Mouse (Mus musculus) midbrain, embryonic 14.5 days (tissue): ENCODE measurements at regions not wholly inside any gene's neighbourhood (a gene's known extent, or its start where the extent isn't known, plus 50 kb on each side); places are given as distances from the start of the nearest gene placed in this dataset.

Experiments
- ATAC-seq: fragments of 200-750 bp; cut with Nextera tagmentation; 2 replicates; pipeline ENCODE4 v1.8.0; 2017; ENCODE audit warnings: moderate number of reproducible peaks, moderate library complexity; ENCODE audit not compliant: low FRiP score, low TSS enrichment
- DNase-seq: peaks from one replicate; pipeline ENCODE4 v3.0.0-alpha.2; 2015
- H3K27ac ChIP-seq: fragments of 300-500 bp; sonication (generic); replicated peaks from 2 replicates; pipeline ENCODE4 v1.5.1; 2014; ENCODE audit warnings: mild to moderate bottlenecking, low read depth, low read length, moderate library complexity
- H3K27me3 ChIP-seq: fragments of 300-500 bp; sonication (generic); 2 replicates; pipeline ENCODE4 v1.6.1; 2014; ENCODE audit warnings: low read length, control low read depth, mixed read lengths; ENCODE audit not compliant: control insufficient read depth, insufficient read depth
- H3K36me3 ChIP-seq: fragments of 300-500 bp; sonication (generic); 2 replicates; pipeline ENCODE4 v1.6.1; 2014; ENCODE audit warnings: low read length, control low read depth; ENCODE audit not compliant: control insufficient read depth, insufficient read depth
- H3K4me1 ChIP-seq: fragments of 300-500 bp; sonication (generic); 2 replicates; pipeline ENCODE4 v1.6.1; 2014; ENCODE audit warnings: mild to moderate bottlenecking, antibody characterized with exemption, low read length, control low read depth; ENCODE audit not compliant: control insufficient read depth, insufficient read depth
- H3K4me2 ChIP-seq: fragments of 300-500 bp; sonication (generic); 2 replicates; pipeline ENCODE4 v1.6.1; 2014; ENCODE audit warnings: mild to moderate bottlenecking, low read length, moderate library complexity
- H3K4me3 ChIP-seq: fragments of 300-500 bp; sonication (generic); replicated peaks from 2 replicates; pipeline ENCODE4 v1.5.1; 2014; ENCODE audit warnings: low read depth, low read length
- H3K9ac ChIP-seq: fragments of 300-500 bp; sonication (generic); replicated peaks from 2 replicates; pipeline ENCODE4 v1.6.1; 2014; ENCODE audit warnings: mild to moderate bottlenecking, low read length, moderate library complexity
- H3K9me3 ChIP-seq: fragments of 300-500 bp; sonication (generic); 2 replicates; pipeline ENCODE4 v1.6.1; 2016; ENCODE audit warnings: low read length, control low read depth, mixed read lengths; ENCODE audit not compliant: control insufficient read depth
- WGBS: fragments of 180-500 bp; shearing (Covaris S2); extraction: QIAGEN DNeasy Blood & Tissue Kit; methylation state at CpG from one replicate; pipeline ENCODE4 v1.1.7; 2014; 5-methylcytosine and 5-hydroxymethylcytosine counted together

DNA sequence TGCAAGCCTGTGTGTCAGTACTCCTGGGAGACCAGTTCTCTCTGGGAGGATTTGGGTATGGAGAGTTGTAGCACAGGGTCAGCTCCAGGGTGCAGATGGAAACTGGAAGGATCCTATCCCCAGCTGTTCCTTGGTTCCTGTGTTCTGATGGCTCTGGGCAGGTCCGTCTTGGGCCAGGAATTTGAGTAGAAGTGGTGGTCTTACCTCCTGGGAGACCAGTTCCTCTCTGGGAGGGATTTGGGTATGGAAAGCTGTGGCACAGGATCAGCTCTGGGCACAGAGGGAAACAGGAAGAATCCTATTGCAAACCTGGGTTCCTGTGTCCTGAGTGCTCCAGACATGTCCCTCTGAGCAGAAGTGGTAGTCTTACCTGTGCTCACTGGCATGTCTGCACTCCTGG is 314.5 kb downstream of the Wdr11 start:
- WGBS = 88% methylated on average over 1 of the region's 1 CpGs
- no peak overlapping the region for H3K4me3 ChIP-seq
- no peak for ATAC-seq
- H3K27ac ChIP-seq = no peak overlapping the region
- no peaks in the 10 kb centered on the region for H3K9me3 ChIP-seq
- DNase-seq = no peak
- H3K9ac ChIP-seq = no peak overlapping the region
- H3K4me2 ChIP-seq = no peak overlapping the region
- H3K4me1 ChIP-seq = no peaks in the 10 kb centered on the region
- no peaks in the 10 kb centered on the region for H3K36me3 ChIP-seq
- no peaks in the 10 kb centered on the region for H3K27me3 ChIP-seq

DNA sequence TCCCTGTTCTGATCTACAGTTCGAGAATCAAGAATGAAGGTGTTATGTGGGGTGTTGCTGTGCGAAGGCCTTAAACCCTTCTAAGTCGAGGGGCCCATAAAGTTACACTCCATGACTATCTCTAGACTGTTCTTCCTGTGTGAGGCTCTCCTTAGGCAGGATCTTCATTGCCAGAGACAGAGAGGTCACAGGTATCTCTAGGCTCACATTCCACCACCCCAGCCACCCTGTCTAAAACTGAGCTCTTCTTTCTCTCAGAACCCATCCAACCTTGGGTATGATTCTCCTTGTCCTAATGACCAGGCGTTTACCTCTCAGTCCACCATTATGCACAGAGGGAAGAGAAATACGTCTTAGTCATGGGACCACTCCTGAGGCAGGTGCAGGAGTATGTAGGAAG is 317.2 kb downstream of the Wdr11 start:
- no peak for ATAC-seq
- Histone ChIP-seq H3K27ac (no peak overlapping the region), H3K9me3 (no peaks in the 10 kb centered on the region), H3K4me2 (no peak overlapping the region), H3K4me1 (no peaks in the 10 kb centered on the region), H3K36me3 (no peaks in the 10 kb centered on the region), H3K27me3 (no peaks in the 10 kb centered on the region), H3K9ac (no peak overlapping the region), H3K4me3 (no peak overlapping the region)
- WGBS = 89% methylated on average over 5 of the region's 5 CpGs
- DNase-seq = no peak

- 90% methylated on average over 1 of the region's 1 CpGs for whole genome bisulfite sequencing
- ATAC-seq = no peak
- no peak overlapping the region for H3K4me2 ChIP-seq
- H3K9me3 ChIP-seq = no peaks in the 10 kb centered on the region
- no peak for DNase-seq
- H3K4me3 ChIP-seq = no peak overlapping the region
- H3K36me3 ChIP-seq = no peaks in the 10 kb centered on the region
- no peaks in the 10 kb centered on the region for H3K4me1 ChIP-seq
- H3K9ac ChIP-seq = no peak overlapping the region
- no peaks in the 10 kb centered on the region for H3K27me3 ChIP-seq
- no peak overlapping the region for H3K27ac ChIP-seq
Observed at GRCm38 (mm10) chr7:129909730-129910129, 318.1 kb downstream of the Wdr11 start.

GRCm38 (mm10) chr7:129910826-129911225 is 319.2 kb downstream of the Wdr11 start:
- 91% methylated on average over 3 of the region's 3 CpGs for whole genome bisulfite sequencing
- no peak for ATAC-seq
- no peaks in the 10 kb centered on the region for H3K4me1 ChIP-seq

GRCm38 (mm10) chr7:129914871-129915270 is 323.2 kb downstream of the Wdr11 start:
- H3K27me3 ChIP-seq = no peaks in the 10 kb centered on the region

More at GRCm38 (mm10) chr7:129910826-129911225, 319.2 kb downstream of the Wdr11 start:
- DNase-seq = no peak
- no peaks in the 10 kb centered on the region for H3K27me3 ChIP-seq
- H3K9ac ChIP-seq = no peak overlapping the region
- no peak overlapping the region for H3K4me2 ChIP-seq
- no peak overlapping the region for H3K4me3 ChIP-seq
- H3K36me3 ChIP-seq = no peaks in the 10 kb centered on the region
- H3K27ac ChIP-seq = no peak overlapping the region
- no peaks in the 10 kb centered on the region for H3K9me3 ChIP-seq

DNA sequence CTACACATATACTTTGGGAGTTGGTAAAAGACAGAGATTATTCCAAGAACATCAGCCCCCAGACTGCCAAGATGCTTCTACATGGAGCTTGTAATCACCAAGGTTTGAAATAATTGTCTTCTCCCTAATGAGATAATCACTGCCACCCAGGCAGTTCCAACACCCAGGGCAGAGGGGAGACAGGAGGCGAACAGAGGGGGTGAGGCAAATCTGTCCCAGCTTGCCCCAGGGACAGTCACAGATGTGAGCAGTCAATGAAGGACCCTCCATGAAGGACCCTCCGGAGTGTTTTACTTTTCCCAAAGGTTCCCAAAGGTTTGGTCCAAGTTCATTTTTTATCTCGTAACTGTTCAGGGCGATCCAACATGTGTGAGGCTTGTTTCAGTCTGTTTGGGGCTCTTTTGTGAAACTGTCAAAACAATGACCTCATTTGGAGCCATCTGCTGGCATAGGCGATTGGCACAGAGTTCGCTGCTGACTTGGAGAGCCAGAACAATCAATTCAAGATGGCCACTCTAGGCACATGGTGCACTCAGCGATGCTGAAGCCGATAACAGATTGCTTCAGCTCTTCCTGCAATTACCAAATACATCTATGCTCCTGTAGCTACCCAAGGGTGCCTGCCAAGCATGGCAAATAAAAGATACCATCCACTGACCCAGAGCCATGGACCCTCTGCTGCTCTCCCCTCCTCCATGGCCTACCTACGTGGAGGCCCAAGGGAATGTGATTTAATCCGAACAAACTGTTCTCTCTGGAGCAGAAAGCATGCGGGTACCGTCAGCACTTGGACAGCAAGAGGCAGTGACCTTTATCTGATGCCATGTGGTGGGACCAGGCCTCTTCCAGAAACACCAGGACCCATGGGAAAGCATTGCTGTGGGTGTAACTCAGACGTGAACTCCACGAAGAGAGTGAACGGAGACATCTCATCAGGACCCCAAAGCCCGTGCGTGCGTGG is 326.9 kb downstream of the Wdr11 start:
- Histone ChIP-seq H3K4me3 (no peak overlapping the region), H3K27me3 (no peaks in the 10 kb centered on the region), H3K9ac (no peak overlapping the region), H3K9me3 (no peaks in the 10 kb centered on the region), H3K4me1 (0 out of 2 replicates have a peak, but pooled peaks cover 10% of the 10 kb centered on the region), H3K4me2 (no peak overlapping the region), H3K27ac (no peak overlapping the region), H3K36me3 (no peaks in the 10 kb centered on the region)
- WGBS = 84% methylated on average over 18 of the region's 18 CpGs
- ATAC-seq (no peak), DNase-seq (peak; percentile 20)

More at GRCm38 (mm10) chr7:129914871-129915270, 323.2 kb downstream of the Wdr11 start:
- Histone ChIP-seq H3K9ac (no peak overlapping the region), H3K4me1 (no peaks in the 10 kb centered on the region), H3K27ac (no peak overlapping the region), H3K36me3 (no peaks in the 10 kb centered on the region), H3K4me2 (no peak overlapping the region), H3K9me3 (no peaks in the 10 kb centered on the region), H3K4me3 (no peak overlapping the region)
- no peak for ATAC-seq
- 92% methylated on average over 6 of the region's 6 CpGs for WGBS
- no peak for DNase-seq

DNA sequence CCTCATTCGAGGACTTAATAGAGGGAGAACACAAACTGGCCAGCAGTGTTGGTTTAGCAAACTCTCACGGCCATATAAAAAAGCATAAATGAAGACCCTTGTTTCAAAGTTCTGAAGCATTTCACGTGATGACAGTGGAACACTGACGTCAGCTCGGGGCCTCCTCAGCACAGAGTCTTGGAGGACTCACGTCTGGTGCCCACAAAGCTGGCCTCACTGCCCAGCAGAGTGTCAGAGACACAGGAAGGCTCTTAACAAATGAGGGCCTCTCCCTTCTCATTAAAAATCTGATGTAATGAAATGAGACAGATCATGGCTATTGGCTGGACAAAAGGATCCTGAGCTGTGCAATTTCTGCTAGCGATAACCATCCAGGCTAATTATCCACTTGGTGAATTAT is 330.6 kb downstream of the Wdr11 start:
- Histone ChIP-seq H3K9me3 (no peaks in the 10 kb centered on the region), H3K27me3 (no peaks in the 10 kb centered on the region), H3K4me2 (no peak overlapping the region), H3K4me1 (0 out of 2 replicates have a peak, but pooled peaks cover 10% of the 10 kb centered on the region), H3K36me3 (no peaks in the 10 kb centered on the region), H3K27ac (no peak overlapping the region), H3K9ac (no peak overlapping the region), H3K4me3 (no peak overlapping the region)
- WGBS = 41% methylated on average over 7 of the region's 7 CpGs
- ATAC-seq (no peak), DNase-seq (peak; percentile 53)

DNA sequence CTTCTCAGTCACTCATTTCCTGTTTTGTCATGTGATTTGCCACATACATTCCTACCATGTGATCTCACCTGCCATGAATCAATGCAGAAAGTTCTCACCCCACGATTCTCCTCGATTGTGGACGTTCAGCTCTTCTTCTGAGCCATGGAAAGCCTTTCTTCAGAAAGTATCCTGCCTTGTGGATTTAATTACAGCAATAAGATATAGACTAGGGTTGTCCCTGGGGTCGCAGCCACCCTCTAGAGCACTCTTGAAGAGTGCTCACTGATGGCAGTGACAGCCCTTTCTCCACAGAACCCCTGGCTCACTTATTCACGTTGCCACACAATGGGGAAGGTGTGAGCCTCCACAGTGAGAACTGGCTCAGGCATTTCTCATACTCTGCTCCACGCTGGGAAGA is 345.1 kb downstream of the Wdr11 start:
- Histone ChIP-seq H3K9me3 (no peaks in the 10 kb centered on the region), H3K9ac (no peak overlapping the region), H3K27me3 (no peaks in the 10 kb centered on the region), H3K4me1 (no peaks in the 10 kb centered on the region), H3K36me3 (no peaks in the 10 kb centered on the region), H3K4me2 (no peak overlapping the region), H3K27ac (no peak overlapping the region), H3K4me3 (no peak overlapping the region)
- DNase-seq (no peak), ATAC-seq (no peak)
- WGBS = 86% methylated on average over 6 of the region's 6 CpGs

DNA sequence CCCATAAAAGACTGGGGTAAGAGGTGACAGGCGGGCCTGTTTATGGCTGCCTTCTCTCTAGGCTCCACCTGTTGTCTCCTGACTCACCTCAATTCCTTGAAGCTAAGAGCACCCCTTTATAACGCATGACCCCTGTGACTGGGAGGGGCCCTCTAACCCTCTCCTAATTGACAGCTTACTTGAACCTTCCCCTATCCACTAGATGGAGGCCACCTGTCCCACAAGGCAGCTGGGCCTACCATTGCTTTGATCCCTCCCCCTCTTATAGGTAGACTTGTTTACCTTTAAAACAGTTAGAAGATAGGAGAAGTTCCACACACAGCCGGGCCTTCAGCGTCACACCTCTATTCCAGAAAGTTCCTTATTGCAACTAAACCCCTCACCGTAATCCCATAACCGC is 346.1 kb downstream of the Wdr11 start:
- Histone ChIP-seq H3K9me3 (no peaks in the 10 kb centered on the region), H3K9ac (no peak overlapping the region), H3K4me3 (no peak overlapping the region), H3K27ac (no peak overlapping the region), H3K36me3 (no peaks in the 10 kb centered on the region), H3K4me2 (no peak overlapping the region), H3K4me1 (no peaks in the 10 kb centered on the region), H3K27me3 (no peaks in the 10 kb centered on the region)
- ATAC-seq = no peak
- DNase-seq = no peak
- WGBS = 97% methylated on average over 6 of the region's 6 CpGs
